Mouse (Mus musculus) embryo, embryonic 10 days (tissue): ENCODE measurements at regions not wholly inside any gene's neighbourhood (a gene's known extent, or its start where the extent isn't known, plus 50 kb on each side); places are given as distances from the start of the nearest gene placed in this dataset.

Experiments used
- DNase-seq: peaks from one replicate; pipeline ENCODE4 v3.0.0-alpha.2; 2015; ENCODE audit warnings: low spot score

- peak; percentile 85 for DNase-seq
Measured at GRCm38 (mm10) chr13:93243076-93243475, 50.9 kb upstream of the Tent2 start.

GRCm38 (mm10) chr13:93248711-93249110 lies 50.7 kb upstream of the Homer1 start:
- DNase-seq: no peak
